Mouse (Mus musculus): ENCODE data around the gene Trpv4. TPM values are rescaled to one million over a fixed set of nuclear protein-coding genes. Genes with fewer than 3 reads are reported as not detected.

Gene Trpv4
- polyA plus RNA-seq, 1 experiment = 0.07 TPM

GRCm38 (mm10) chr5:114617809-114618208, 40.4 kb downstream of the Trpv4 start:
- H3K4me1 ChIP-seq (ENCODE audit: control insufficient read depth) = peaks cover 29% of the 10 kb centered on the region
- H3K4me3 ChIP-seq (replicated peaks) = no peak overlapping the region
- no peaks in the 10 kb centered on the region for H3K27me3 ChIP-seq (ENCODE audit: control insufficient read depth)
- no peaks in the 10 kb centered on the region for H3K36me3 ChIP-seq (ENCODE audit: control insufficient read depth)
- no peak for TF ChIP-seq TAL1 (IDR thresholded peaks at IDR 0.05; ENCODE audit: low read length)
- no peak for TF ChIP-seq GATA1 (IDR thresholded peaks at IDR 0.05; ENCODE audit: low read length)
- H3K9me3 ChIP-seq (ENCODE audit: control insufficient read depth, low read length) = no peaks in the 10 kb centered on the region

GRCm38 (mm10) chr5:114616336-114617061, 41.7 kb downstream of the Trpv4 start:
- no peaks in the 10 kb centered on the region; the same call in 1 of the 2 replicates for H3K36me3 ChIP-seq (ENCODE audit: control insufficient read depth)
- H3K4me1 ChIP-seq (ENCODE audit: control insufficient read depth) = peaks cover 34% of the 10 kb centered on the region
- H3K9me3 ChIP-seq (ENCODE audit: control insufficient read depth, low read length) = no peaks in the 10 kb centered on the region
- TF ChIP-seq TAL1 (IDR thresholded peaks at IDR 0.05; ENCODE audit: low read length) = no peak
- TF ChIP-seq GATA1 (IDR thresholded peaks at IDR 0.05; ENCODE audit: low read length) = no peak
- no peak overlapping the region for H3K4me3 ChIP-seq (replicated peaks)
- H3K27me3 ChIP-seq (ENCODE audit: control insufficient read depth) = no peaks in the 10 kb centered on the region

- peaks cover 36% of the 10 kb centered on the region for H3K4me1 ChIP-seq (ENCODE audit: control insufficient read depth)
- no peaks in the 10 kb centered on the region for H3K27me3 ChIP-seq (ENCODE audit: control insufficient read depth)
- H3K4me3 ChIP-seq (replicated peaks) = no peak overlapping the region
- H3K9me3 ChIP-seq (ENCODE audit: control insufficient read depth, low read length) = no peaks in the 10 kb centered on the region
- 0 out of 3 replicates have a peak, but pooled peaks have one; percentile 28 for TF ChIP-seq TAL1 (IDR thresholded peaks at IDR 0.05; ENCODE audit: low read length)
- no peak for TF ChIP-seq GATA1 (IDR thresholded peaks at IDR 0.05; ENCODE audit: low read length)
- no peaks in the 10 kb centered on the region; the same call in 1 of the 2 replicates for H3K36me3 ChIP-seq (ENCODE audit: control insufficient read depth)
Observed at GRCm38 (mm10) chr5:114614863-114615262, 43.4 kb downstream of the Trpv4 start.

GRCm38 (mm10) chr5:114611968-114612608, 46.1 kb downstream of the Trpv4 start:
- Histone ChIP-seq H3K4me1 (ENCODE audit: control insufficient read depth) (peaks cover 36% of the 10 kb centered on the region), H3K9me3 (ENCODE audit: control insufficient read depth, low read length) (no peaks in the 10 kb centered on the region), H3K27me3 (ENCODE audit: control insufficient read depth) (no peaks in the 10 kb centered on the region), H3K36me3 (ENCODE audit: control insufficient read depth) (no peaks in the 10 kb centered on the region; the same call in 1 of the 2 replicates), H3K4me3 (replicated peaks) (no peak overlapping the region)
- TF ChIP-seq TAL1 (IDR thresholded peaks at IDR 0.05; ENCODE audit: low read length) = no peak
- no peak for TF ChIP-seq GATA1 (IDR thresholded peaks at IDR 0.05; ENCODE audit: low read length)

GRCm38 (mm10) chr5:114611256-114611655, 47.0 kb downstream of the Trpv4 start:
- Histone ChIP-seq H3K9me3 (ENCODE audit: control insufficient read depth, low read length) (no peaks in the 10 kb centered on the region), H3K36me3 (ENCODE audit: control insufficient read depth) (no peaks in the 10 kb centered on the region; the same call in 1 of the 2 replicates), H3K27me3 (ENCODE audit: control insufficient read depth) (no peaks in the 10 kb centered on the region), H3K4me1 (ENCODE audit: control insufficient read depth) (peaks cover 28% of the 10 kb centered on the region), H3K4me3 (replicated peaks) (no peak overlapping the region)
- TF ChIP-seq TAL1 (IDR thresholded peaks at IDR 0.05; ENCODE audit: low read length) (no peak), GATA1 (IDR thresholded peaks at IDR 0.05; ENCODE audit: low read length) (no peak)

- Histone ChIP-seq H3K36me3 (ENCODE audit: control insufficient read depth) (no peaks in the 10 kb centered on the region; the same call in 1 of the 2 replicates), H3K27me3 (ENCODE audit: control insufficient read depth) (no peaks in the 10 kb centered on the region), H3K4me3 (replicated peaks) (no peak overlapping the region), H3K9me3 (ENCODE audit: control insufficient read depth, low read length) (no peaks in the 10 kb centered on the region), H3K4me1 (ENCODE audit: control insufficient read depth) (peaks cover 7% of the 10 kb centered on the region)
- TF ChIP-seq GATA1 (IDR thresholded peaks at IDR 0.05; ENCODE audit: low read length) (no peak), TAL1 (IDR thresholded peaks at IDR 0.05; ENCODE audit: low read length) (no peak)
Observed at GRCm38 (mm10) chr5:114608516-114608915, 49.7 kb downstream of the Trpv4 start.

- H3K4me3 ChIP-seq (replicated peaks) = no peak overlapping the region
- no peaks in the 10 kb centered on the region; the same call in 1 of the 2 replicates for H3K36me3 ChIP-seq (ENCODE audit: control insufficient read depth)
- TF ChIP-seq TAL1 (IDR thresholded peaks at IDR 0.05; ENCODE audit: low read length) (no peak), GATA1 (IDR thresholded peaks at IDR 0.05; ENCODE audit: low read length) (no peak)
- H3K27me3 ChIP-seq (ENCODE audit: control insufficient read depth) = no peaks in the 10 kb centered on the region
- no peaks in the 10 kb centered on the region for H3K9me3 ChIP-seq (ENCODE audit: control insufficient read depth, low read length)
- H3K4me1 ChIP-seq (ENCODE audit: control insufficient read depth) = peaks cover 7% of the 10 kb centered on the region
Observed at GRCm38 (mm10) chr5:114607651-114608050, 50.6 kb downstream of the Trpv4 start.

GRCm38 (mm10) chr5:114605981-114606380, 52.2 kb downstream of the Trpv4 start:
- Histone ChIP-seq H3K4me1 (ENCODE audit: control insufficient read depth) (no peaks in the 10 kb centered on the region), H3K4me3 (replicated peaks) (no peak overlapping the region), H3K9me3 (ENCODE audit: control insufficient read depth, low read length) (no peaks in the 10 kb centered on the region), H3K36me3 (ENCODE audit: control insufficient read depth) (no peaks in the 10 kb centered on the region; the same call in 1 of the 2 replicates), H3K27me3 (ENCODE audit: control insufficient read depth) (no peaks in the 10 kb centered on the region)
- TF ChIP-seq GATA1 (IDR thresholded peaks at IDR 0.05; ENCODE audit: low read length) (no peak), TAL1 (IDR thresholded peaks at IDR 0.05; ENCODE audit: low read length) (no peak)

GRCm38 (mm10) chr5:114604781-114605290, 53.4 kb downstream of the Trpv4 start:
- Histone ChIP-seq H3K27me3 (ENCODE audit: control insufficient read depth) (no peaks in the 10 kb centered on the region), H3K9me3 (ENCODE audit: control insufficient read depth, low read length) (no peaks in the 10 kb centered on the region), H3K36me3 (ENCODE audit: control insufficient read depth) (no peaks in the 10 kb centered on the region), H3K4me3 (replicated peaks) (no peak overlapping the region), H3K4me1 (ENCODE audit: control insufficient read depth) (no peaks in the 10 kb centered on the region)
- TF ChIP-seq TAL1 (IDR thresholded peaks at IDR 0.05; ENCODE audit: low read length) (no peak), GATA1 (IDR thresholded peaks at IDR 0.05; ENCODE audit: low read length) (no peak)
